Mouse (Mus musculus): ENCODE measurements around the gene Tmem198. TPM values are rescaled to one million over a fixed set of nuclear protein-coding genes. Genes with fewer than 3 reads are reported as not detected.

Tmem198 gene
- polyA plus RNA-seq (2017; shearing (Covaris generic)): under 1 TPM in 1 of 3 experiments, not detected in 2; 0.24 TPM

DNA sequence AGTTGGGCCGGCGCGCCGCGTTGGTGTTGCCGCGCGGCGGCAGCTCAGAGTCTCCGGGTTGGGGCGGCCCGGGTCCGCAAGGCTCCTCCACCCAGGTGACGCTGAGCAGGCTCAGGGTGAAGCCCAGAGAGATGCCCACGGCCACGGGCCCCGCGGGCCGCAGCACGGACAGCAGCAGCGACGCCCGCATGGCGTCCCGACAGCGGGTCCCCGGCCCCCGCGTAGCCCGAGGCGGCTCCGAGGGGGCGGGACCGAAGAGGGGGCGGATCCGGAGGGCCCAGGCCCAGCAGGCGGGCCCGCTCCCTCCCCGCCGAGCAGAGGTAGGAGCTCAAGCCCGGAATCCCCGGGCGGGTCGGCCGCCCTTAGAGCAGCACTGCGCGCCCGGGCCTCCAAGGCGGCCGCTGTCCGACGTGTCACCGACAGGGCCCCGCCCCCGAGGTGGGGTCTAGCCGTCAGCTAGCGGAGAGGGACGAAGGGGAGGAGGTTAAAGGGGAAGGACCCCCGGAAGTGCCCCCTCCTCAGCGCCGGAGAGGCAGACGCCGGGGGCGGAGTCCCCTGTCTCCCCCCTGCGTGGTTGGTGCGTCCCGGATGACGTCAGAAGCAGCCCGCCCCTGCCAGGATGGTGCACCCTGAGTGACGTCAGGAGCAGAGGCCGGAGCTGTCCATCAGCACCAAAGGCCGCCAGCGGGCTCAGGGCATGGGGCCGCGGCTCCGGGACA is at the start of gene Tmem198, which contains the start of gene Chpf:
Gene Tmem198 (plus strand): TSS at position 617 of the 719 bp plus-strand sequence.
Gene Chpf (minus strand): TSS at position 392 of the 719 bp plus-strand sequence.
- peak; percentile 87 for ATAC-seq

DNA sequence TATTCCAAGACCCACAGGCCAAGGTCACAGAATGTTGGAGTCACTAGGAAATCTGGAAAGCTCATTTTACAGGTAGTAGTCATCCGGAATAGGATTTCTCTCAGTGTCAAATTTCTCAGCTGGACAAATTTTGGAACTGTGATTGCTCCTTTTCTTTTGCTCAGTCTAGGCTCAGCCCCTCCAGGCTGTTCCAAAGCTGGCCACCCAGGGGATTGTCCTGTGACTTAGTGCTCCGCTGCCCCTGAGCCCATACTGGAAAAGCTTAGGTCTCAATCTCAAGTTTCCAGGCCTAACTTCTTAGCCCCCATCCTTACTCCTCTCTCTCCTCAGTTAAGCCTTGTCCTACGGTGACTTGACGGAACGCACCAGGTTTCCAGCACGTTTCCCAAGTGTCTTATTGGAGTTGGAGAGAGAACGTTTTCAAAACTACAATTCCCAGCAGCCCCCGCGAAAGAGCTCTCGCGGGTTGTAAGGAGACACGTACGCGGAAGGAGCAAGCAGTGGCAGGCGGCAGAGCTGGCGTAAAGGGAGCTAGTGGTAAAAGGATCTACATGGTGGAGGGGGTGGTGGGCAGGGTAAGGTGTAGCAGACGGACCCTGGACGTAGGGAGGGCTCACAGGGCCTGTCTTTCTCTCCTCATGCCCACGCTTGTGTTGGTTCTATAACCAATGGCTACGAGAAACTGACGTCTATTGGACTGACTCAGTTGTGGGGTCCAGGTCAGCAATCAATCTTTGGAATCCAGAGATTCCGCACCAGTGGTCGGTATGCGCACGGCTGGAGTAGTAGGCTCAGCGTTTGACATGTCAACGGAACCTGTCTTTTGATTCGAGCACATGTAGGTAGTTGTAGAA is 43.6 kb upstream of the Tmem198 start, which contains the start of gene Gmppa:
Gene Gmppa (plus strand): TSS at position 456 of the 854 bp plus-strand sequence.
- peak; percentile 99 for ATAC-seq

DNA sequence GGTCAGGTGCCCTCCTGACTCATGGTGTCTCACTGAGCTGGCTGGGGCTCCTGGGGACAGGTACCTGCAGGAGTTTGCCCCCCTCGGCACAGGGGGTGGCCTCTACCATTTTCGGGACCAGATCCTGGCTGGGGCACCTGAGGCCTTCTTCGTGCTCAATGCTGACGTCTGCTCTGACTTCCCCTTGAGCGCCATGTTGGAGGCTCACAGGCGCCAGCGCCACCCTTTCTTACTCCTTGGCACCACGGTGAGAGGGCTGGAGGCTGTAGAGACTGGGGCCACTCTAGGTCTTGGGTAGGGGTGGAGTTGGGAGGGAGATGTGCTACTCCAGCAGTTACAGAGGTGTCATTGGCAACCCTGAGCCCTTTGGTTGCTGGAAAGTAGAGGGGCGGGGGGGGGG is 40.5 kb upstream of the Tmem198 start:
- ATAC-seq: no peak

- ATAC-seq: no peak
These were observed 38.7 kb upstream of the Tmem198 start for GRCm38 (mm10) chr1:75440661-75441060.

GRCm38 (mm10) chr1:75441471-75441996 is 37.8 kb upstream of the Tmem198 start:
- no peak for ATAC-seq

DNA sequence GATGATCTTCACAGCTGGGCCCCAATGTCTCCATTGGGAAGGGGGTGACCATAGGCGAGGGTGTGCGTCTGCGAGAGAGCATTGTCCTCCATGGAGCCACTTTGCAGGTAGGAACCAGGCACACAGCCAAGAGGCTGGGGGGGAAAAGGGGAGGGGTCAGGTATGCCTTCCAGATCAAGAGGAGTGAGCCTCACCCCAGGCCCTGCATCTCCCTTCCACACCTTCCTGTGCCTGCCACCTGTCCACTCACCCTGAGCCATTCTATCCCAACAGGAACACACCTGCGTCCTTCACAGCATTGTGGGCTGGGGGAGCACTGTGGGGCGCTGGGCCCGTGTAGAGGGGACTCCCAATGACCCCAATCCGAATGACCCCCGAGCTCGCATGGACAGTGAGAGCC is 37.2 kb upstream of the Tmem198 start:
- no peak for ATAC-seq

GRCm38 (mm10) chr1:75442811-75443210 is 36.5 kb upstream of the Tmem198 start:
- ATAC-seq: no peak

GRCm38 (mm10) chr1:75443247-75444024 is 35.9 kb upstream of the Tmem198 start:
- no peak for ATAC-seq

DNA sequence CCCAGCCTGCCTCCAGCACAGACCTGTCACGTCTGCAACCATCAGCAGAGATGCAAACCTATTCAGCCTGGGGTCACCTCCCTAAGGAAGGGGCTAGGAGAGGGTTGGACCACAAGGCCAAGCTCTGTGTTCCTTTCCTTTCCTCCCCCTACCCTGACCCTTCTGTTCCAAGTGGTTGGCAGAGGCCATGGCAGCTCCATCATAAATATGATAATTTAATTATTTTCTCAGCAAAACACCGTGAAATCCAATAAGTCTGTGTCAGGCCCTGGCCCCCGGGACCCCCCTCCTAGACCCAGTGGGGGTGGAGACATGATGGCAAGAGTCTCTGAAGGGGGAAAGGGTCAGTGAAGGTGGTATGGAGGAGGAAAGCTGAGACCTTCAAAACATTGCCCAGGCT is 35.1 kb upstream of the Tmem198 start:
- no peak for ATAC-seq

DNA sequence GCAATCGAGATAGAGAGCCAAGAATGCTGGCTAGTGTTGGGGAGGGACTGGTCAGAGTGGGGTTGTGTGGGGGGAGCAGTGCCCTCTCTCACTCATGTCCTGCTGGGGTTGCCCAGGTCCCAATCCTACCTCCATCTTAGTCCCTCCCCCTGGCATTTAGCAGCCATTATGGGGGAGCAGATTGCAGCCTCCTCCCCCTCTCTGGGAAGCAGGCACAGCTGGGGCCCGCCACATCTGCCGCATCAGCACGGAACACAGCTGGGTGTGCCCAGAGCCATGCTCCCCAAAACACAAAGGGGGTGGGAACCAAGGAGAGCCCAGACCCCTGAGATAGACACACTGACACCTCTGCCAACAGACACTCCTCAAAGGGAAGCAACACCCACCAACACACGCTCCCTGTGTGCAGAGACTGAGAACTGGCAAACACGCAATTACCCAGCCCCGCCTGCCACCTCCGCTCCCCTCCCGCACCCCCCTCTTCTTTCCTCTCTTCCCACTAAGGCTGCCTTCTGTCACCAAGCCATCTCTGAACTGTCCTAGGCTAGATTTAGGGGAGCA is 34.1 kb upstream of the Tmem198 start:
- ATAC-seq: no peak

GRCm38 (mm10) chr1:75445751-75446611 is 33.4 kb upstream of the Tmem198 start:
- ATAC-seq: peak; percentile 81

GRCm38 (mm10) chr1:75446656-75447055 is 32.7 kb upstream of the Tmem198 start:
- ATAC-seq: no peak

DNA sequence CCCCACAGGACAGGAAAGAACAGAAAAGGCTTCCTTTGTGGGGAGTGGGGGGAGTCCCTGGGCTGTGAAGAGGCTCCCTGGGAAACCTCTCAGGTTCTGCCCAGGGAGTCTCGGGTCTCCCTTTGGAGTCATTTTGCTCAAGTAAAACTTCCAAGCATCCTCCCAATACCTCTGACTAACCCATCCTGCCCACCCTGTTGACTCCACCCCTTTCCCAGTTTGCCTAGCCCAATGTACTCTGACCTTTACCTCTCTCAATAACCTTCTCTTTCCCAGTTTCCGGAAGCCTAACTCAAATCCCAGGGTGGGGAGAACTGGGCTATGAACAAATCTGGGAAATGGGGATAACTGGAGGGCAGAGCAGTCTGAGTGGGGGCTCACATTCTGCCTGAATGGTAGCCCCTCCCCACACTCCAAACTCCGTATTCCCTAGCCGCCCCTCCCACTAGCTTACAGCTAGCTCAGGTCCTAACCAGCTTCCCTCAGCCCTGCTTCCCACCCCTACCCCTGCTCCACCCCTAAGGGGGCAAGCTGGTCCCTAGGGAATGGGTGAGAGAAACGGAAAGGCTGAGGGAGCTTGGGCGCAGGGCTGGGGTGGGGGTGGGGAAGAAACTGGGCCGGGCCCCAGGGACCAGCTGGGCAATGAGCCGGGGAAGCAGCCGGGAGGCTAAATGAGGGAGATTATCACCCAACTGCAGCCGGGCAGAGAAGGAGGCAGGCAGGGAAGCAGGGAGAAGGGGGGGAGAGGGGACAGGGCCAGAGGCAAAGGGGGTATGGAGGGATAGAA is 31.9 kb upstream of the Tmem198 start:
- ATAC-seq: no peak

- no peak for ATAC-seq
These were observed 31.3 kb upstream of the Tmem198 start for GRCm38 (mm10) chr1:75448052-75448431.

DNA sequence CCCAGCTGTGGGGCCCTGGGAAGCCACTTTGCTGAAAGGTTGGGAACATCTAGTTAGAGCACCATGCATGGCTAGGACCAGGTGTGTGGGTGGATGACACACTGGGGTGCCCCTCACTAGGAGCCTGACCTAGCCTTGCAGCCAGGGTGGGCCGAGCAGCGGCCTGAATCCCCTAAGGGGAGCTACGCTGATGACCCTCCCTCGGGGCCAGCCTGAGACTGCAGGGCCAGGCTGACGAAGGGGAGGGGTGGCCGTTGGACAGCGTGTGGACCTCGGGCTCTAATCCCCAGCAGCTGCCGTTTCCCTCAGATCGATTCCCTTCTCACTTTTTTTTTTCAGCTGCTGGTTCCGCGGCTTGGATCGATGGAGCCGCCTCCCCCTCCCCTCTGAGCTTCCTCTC is 30.4 kb upstream of the Tmem198 start:
- ATAC-seq: no peak

DNA sequence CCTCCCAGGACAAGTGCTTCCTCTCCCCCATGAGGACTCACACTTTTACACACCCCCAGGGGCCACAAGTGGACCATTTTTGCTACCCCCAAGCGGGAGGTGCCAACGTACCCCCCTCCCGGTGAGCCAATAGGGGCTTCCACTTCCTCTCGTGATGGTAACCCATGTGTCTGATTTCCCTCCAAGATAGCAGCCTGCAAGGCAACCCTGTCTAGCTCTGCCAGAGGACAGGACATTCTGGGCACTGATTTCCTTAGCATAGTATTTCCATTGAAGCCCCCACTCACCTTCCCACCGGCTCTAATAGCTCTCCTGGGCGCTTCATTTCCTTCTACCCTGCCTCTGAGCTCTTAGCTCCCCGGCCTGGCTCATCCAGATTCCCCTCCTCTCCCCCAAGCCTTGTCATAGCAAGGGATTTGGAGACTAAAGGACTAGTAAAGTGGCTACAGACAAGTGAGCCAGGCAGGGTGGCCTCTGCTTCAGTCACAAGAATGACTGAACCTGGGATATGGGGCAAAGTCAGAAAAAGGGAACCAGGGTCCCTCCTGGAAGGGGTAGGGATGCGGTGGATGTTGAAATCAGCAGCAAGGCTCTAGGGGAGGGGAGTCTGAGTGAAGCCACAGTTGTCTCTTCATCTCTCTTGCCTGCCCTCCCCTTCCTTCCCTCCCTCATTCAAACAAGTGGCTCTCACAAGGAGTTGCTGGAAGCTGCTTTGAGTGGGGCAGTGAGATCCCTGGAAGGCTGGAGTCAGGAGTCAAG is 29.8 kb upstream of the Tmem198 start:
- ATAC-seq: no peak

GRCm38 (mm10) chr1:75450314-75451005 is 28.9 kb upstream of the Tmem198 start, which contains the start of gene Asic4:
Gene Asic4, plus strand, starts transcription at chr1:75450436.
- ATAC-seq: no peak

GRCm38 (mm10) chr1:75451900-75452299 is 27.4 kb upstream of the Tmem198 start:
- ATAC-seq: no peak

GRCm38 (mm10) chr1:75455433-75455832 is 23.9 kb upstream of the Tmem198 start:
- ATAC-seq: no peak

All from inflammation-experienced regulatory T-cells, adult 6 months (primary cell).